Mouse (Mus musculus): ENCODE data around the gene Glrx5. TPM values are rescaled to one million over a fixed set of nuclear protein-coding genes. Genes with fewer than 3 reads are reported as not detected.

Gene Glrx5
- total RNA-seq, 2 experiments from 2014 or later = 146 to 188 TPM

DNA sequence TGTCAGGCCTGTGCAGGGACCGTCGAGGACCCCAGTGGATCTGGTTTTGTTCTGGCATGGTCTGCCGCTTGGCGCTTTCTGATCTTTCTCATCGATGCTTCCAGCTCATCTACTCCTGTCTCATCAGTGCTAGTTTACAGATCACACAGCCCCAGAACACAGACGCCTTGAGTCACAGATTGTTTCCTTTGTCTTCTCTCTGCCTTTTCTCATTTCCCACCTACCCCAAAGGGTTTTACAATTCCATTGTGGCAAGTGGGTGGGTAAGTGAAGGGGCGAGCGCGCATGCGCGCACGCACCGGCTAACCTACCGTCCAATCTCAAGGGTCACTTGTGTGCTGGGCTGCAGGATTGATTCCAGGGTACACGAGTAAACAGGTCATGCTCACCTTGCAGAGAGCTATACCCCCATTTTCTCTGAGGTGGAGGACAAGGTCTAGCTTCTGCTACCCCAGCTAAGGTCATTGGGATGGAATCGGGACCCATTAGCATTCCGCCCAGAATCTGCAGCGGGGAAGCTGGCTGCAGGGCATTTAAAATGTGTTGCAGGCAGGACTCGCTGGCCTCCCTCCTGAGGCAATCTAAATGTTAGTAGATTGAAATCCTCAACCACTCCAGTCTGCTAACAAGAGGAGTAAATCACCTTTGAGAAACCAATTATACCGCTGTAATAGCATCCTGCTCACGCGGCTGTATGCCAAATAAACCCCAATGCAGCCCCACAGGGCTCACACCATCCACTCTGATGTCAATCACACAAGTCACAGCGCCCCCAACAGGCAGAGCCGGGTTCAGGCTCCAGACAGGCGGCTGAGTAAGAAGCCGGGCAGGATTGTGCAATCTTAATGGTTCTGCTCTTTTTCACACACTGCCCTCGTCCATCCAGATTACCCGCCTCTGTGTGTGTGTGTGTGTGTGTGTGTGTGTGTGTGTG is 31.0 kb downstream of the Glrx5 start:
- no peak for ATAC-seq (replicated peaks; ENCODE audit: low FRiP score, poor library complexity, severe bottlenecking)

DNA sequence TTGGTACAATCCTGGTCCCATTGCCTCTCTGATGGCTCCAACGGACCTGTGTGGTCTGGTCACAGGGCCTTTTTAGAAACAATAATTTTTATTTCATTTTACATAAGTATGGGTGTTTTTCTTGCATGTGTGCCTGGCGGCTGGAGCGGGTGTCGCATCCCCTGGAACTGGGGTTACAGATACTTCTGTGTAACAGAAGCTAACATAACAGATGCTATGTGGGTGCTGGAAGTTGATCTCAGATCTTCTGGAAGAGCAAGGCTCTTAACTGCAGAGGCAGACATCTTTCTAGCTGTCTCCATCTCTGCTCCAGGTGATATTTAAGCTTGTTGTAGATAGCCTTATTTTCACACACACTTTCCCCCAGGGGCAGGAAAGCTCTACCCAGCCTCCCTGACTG is 31.7 kb downstream of the Glrx5 start:
- ATAC-seq (replicated peaks; ENCODE audit: low FRiP score, poor library complexity, severe bottlenecking) = no peak

DNA sequence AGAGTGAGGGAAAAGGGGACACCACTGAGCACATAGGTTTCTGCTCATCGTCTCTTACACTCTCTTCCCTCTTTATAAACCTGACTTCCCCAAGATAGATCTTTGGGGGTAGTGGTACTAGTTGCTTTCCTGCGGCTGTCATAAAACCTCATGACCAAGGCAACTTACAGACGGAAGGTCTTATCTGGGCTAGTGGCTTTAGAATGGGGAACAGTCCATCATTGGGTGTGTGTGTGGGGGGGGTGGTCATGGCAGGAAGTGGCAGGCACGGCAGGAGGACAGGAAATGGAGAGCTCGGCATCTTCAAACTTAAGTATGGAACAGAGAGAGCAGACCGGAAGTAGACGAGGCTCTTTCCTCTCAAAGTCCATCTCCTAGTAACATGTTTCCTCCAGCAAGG is 32.6 kb downstream of the Glrx5 start:
- ATAC-seq (replicated peaks; ENCODE audit: low FRiP score, poor library complexity, severe bottlenecking) = no peak

DNA sequence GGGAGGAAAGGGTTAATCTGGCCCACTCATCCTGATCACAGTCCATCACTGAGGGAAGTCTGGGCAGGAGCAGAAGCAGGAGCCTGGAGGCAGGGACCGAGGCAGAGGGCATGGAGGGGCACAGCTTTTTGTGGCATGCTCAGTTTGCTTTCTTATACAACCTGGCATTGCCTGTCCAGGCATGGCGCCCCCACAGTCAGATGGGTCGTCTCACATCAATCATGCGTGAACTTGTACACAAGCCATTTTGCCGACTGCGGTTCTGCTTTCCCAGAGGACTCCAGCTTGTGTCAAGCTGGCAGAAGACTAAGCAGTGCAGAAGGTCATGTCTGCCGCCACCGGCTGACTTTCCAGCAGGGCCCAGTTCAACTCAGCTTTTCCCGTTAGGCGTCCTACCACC is 34.0 kb downstream of the Glrx5 start:
- ATAC-seq (replicated peaks; ENCODE audit: low FRiP score, poor library complexity, severe bottlenecking) = no peak

DNA sequence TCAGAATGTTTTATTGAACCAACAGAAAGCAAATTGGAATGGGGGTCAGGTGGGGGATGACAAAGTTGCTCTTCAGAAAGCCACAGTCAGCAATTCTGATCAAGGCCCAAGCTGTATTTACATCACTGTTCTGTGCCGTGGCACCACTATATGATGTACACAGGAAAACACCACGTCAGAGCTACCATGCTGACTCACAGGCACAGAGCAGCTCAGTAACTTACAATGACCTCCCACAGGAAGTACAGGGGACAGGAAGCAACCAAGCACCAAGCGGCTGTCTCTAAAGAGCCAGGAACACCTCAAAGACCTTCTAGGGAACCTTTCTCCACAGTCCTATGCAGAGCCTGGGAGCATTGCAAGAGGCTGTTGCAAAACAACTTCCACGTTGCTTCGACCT is 36.4 kb downstream of the Glrx5 start:
- peak; percentile 46; the same call in 1 of the 2 replicates for ATAC-seq (replicated peaks; ENCODE audit: low FRiP score, poor library complexity, severe bottlenecking)

DNA sequence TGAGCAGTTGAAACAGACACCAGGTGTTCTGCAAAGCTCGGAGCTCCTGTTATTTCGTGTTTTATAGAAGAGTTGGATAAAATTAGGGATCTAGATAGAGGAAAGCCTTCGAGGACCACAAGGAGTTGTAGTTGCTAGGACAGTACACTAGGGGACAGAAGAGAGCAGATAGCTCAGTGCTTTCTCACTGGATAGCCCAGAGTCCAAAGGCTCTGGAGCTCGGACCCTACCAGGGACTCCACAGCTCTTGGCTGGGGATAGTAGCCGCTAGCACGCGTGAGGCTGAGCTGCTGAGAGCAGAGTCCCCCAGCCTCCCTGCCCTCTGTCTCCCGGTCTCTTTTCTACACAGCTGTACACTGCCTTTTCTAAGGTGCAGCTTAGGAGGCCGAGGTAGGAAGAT is 41.2 kb downstream of the Glrx5 start:
- ATAC-seq (replicated peaks; ENCODE audit: low FRiP score, poor library complexity, severe bottlenecking) = peak; percentile 81

DNA sequence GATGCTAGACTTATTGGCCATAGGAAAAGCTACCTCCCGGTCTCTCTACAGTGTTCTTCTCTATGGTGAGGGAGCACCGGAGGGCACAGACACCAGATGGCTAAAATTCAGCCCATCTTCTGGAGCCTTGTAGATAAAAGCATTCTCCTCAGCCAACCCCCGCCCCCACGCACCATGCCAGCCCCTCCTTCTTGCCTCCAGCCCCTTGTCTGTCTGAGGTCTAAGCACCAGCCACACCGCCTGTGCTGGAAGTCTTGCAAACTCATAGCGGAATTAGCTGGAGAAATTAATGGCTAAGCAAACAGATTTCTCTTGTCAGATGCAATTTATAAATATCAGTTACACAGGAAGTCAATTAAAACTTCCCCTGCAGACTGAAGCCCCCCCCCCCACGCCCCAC is 43.0 kb downstream of the Glrx5 start:
- no peak for ATAC-seq (replicated peaks; ENCODE audit: low FRiP score, poor library complexity, severe bottlenecking)

DNA sequence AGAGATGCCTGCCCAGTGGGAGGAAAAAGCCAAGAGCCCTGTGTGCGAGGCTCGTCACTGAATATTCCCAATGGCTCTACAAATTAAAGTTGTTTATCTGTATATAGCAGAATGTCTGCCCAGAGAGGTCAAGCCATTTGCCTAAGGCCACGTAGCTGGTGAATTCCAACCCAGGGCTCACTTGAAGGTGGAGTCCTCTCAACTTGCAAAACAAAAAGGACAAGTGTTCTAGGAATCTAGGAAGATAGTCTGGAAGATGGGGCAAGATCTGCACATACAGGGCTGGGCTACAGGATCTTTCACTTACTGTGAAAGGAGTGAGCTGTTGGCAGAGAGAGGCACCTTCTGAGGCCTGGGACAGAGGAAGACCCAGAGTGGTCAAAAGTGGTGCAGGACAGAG is 44.0 kb downstream of the Glrx5 start:
- ATAC-seq (replicated peaks; ENCODE audit: low FRiP score, poor library complexity, severe bottlenecking) = no peak

DNA sequence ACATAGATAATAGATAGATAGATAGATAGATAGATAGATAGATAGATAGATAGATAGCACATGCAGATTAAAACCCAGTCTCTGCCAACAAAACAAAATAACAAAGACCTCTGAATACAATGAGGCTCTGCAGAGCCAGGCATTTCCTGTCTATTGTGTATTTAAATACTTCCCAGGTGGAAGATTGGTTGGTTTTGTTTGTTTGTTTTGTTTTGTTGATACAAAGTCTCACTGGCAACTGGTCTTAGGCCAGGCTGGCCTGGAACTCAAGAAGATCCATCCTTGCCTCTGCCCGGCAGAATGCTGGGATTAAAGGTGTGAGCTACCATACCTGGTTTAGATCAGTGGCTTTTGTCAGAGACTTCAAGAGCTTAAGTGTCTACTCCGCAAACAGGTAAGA is 44.7 kb downstream of the Glrx5 start:
- ATAC-seq (replicated peaks; ENCODE audit: low FRiP score, poor library complexity, severe bottlenecking) = no peak

DNA sequence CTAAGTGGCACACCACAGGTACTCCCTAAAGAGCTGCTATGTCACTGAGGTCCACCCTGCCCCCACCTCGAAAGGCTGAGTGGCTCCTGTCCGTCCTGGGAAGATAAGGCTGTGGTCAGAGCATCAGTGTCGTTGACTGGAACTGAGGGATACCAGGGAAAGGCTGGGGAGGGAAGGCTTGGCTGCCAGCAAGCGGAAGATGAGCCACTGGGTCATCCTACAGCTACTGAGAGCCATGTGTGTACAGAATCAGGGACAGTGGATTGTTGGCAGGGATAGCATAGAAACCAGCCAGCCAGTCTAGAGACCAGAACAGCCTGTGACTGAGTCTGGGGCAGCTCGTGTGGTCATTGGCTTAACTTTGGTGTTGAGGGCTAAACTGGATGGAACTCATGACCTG is 51.7 kb downstream of the Glrx5 start:
- ATAC-seq (replicated peaks; ENCODE audit: low FRiP score, poor library complexity, severe bottlenecking) = no peak

DNA sequence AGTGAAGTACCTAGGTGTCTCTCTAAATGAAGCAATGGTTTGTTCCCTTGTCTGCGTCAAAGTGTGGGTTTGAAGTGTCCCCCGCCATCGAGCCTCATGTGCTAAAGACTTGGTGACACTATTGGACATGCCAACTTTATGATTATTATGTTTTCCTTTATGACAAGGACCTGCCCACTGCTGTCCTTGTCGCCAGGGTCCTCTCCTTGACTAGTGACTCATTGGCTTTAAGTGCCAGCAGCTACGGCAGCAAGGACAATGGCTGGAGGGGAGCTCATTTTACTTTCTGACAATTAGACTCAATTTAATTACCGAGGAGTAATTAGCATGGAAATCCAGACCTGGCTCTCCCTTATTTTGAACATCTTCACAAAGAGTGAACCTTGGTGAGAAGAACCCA is 52.3 kb downstream of the Glrx5 start:
- ATAC-seq (replicated peaks; ENCODE audit: low FRiP score, poor library complexity, severe bottlenecking) = no peak

DNA sequence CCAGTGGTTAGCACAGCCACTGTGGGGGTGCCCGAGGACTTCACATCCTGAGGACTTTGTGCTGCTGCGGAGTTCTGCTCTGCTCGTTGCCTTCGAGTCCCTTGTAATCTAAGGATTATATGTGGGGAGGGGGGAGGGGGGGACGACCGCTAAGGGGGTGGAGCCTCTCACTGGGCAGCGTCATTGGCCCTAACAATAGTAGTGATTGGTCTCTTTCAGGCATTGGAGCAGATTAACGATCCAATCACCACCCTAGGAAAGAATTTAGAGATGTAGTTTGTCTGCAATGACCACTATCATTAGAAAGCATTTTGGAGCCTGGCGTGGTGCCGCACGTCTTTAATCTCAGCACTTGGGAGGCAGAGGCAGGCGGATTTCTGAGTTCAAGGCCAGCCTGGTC is 52.8 kb downstream of the Glrx5 start:
- ATAC-seq (replicated peaks; ENCODE audit: low FRiP score, poor library complexity, severe bottlenecking) = no peak

DNA sequence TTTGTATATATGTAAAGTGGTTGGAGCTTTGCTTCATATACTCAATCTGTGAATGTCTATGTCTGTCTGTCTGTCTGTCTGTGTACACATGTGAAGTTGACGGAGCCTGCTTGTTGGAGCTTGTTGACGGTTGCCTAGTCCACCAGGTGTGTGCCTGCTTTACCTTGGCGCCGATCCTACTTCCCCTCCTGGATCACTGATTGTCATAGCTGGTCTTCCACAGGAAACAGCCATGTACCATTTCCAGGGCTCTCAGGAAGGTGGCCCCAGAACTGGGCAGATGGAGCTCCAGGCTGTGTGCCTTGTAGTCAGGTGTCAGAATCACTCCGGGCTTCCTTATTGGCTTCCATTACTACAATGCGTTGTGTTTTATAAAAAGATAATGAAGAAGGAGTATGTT is 54.3 kb downstream of the Glrx5 start:
- no peak for ATAC-seq (replicated peaks; ENCODE audit: low FRiP score, poor library complexity, severe bottlenecking)

DNA sequence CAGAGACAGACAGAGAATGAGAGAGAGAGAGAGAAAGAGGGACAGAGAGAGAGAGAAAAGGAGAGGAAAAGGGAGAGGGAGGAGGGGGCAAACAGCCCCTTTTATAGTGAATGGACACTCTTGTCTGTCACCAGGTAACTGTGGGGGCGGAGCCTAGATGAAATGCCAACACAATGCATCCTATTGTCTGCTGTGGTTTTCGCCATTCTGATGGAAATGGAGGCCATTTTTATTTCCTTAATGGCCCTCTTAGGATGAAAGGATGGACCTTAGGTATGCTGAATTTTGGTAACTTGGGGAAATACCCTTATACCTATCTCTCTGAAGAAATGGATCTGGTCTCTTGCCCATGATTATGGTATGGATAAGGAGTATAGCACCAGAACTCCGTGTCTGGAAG is 54.9 kb downstream of the Glrx5 start:
- no peak for ATAC-seq (replicated peaks; ENCODE audit: low FRiP score, poor library complexity, severe bottlenecking)

DNA sequence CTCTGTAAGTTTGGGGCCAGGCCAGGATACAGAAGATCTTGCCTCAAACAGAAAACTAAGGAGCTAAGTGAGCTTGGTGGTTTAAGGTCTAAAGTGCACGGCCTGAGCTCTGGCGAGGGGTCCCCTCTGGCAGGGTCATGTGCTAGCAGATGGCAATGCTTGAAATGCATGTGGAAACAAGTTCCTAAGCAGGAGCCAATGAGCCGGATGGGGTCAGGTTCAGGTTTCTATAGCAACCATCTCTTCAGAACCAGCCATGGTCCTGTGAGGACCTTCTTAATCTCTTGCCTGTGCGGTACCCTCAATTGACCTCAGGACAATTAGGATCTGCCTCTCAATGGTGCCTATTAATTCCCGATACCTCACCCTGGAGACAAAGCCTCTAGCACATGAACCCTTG is 56.7 kb downstream of the Glrx5 start:
- ATAC-seq (replicated peaks; ENCODE audit: low FRiP score, poor library complexity, severe bottlenecking) = no peak

DNA sequence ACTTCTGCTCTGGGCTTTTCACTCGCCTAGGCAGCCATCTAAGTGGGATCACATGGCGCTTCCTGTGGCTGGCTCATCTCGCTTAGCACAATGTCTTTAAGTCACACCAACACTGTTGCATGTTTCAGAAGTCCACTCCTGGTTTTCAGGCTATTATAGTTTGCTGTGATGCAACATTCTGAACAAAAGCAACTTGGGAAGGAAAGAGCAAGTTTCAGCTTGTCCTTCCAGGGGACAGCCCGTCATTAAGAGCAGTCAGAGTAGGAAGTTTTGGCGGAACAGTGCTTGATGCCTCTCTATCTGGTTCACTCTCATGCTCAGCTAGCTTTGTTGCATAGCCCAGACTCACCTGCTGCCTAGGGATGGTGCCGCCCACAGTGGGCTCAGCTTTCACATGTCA is 59.1 kb downstream of the Glrx5 start:
- no peak for ATAC-seq (replicated peaks; ENCODE audit: low FRiP score, poor library complexity, severe bottlenecking)

Other genes starting within 250 kb of the Glrx5 start
- gene Clmn, start 167.6 kb upstream of the Glrx5 start, total RNA-seq (2015; ENCODE audit: low replicate concordance) = not detected in 2 replicates
- gene Clmn, start 167.6 kb upstream of the Glrx5 start, total RNA-seq (2017; ENCODE audit: low replicate concordance) = 0.14 TPM in 1 of 2 replicates, not detected in the other
- 4.8 and 5.6 TPM in 2 replicates for gene Syne3, start 22.9 kb upstream of the Glrx5 start, total RNA-seq (2015; ENCODE audit: low replicate concordance)
- gene Syne3, start 22.9 kb upstream of the Glrx5 start, total RNA-seq (2017; ENCODE audit: low replicate concordance) = 10.3 and 14.8 TPM in 2 replicates
- not detected in 2 replicates for gene Tcl1b2, start 113.3 kb downstream of the Glrx5 start, total RNA-seq (2015; ENCODE audit: low replicate concordance)
- 0.51 TPM in 1 of 2 replicates, not detected in the other for gene Tcl1b2, start 113.3 kb downstream of the Glrx5 start, total RNA-seq (2017; ENCODE audit: low replicate concordance)
- not detected in 2 replicates for gene Tcl1b1, start 127.0 kb downstream of the Glrx5 start, total RNA-seq (2015; ENCODE audit: low replicate concordance)
- not detected in 2 replicates for gene Tcl1b1, start 127.0 kb downstream of the Glrx5 start, total RNA-seq (2017; ENCODE audit: low replicate concordance)
- gene Tcl1b5, start 143.7 kb downstream of the Glrx5 start, total RNA-seq (2015; ENCODE audit: low replicate concordance) = not detected in 2 replicates
- gene Tcl1b5, start 143.7 kb downstream of the Glrx5 start, total RNA-seq (2017; ENCODE audit: low replicate concordance) = not detected in 2 replicates
- not detected in 2 replicates for gene Tcl1b3, start 158.4 kb downstream of the Glrx5 start, total RNA-seq (2015; ENCODE audit: low replicate concordance)
- not detected in 2 replicates for gene Tcl1b3, start 158.4 kb downstream of the Glrx5 start, total RNA-seq (2017; ENCODE audit: low replicate concordance)
- not detected in 2 replicates for gene Tcl1b4, start 169.3 kb downstream of the Glrx5 start, total RNA-seq (2015; ENCODE audit: low replicate concordance)
- 0.43 TPM in 1 of 2 replicates, not detected in the other for gene Tcl1b4, start 169.3 kb downstream of the Glrx5 start, total RNA-seq (2017; ENCODE audit: low replicate concordance)
- not detected in 2 replicates for gene Tcl1, start 190.1 kb downstream of the Glrx5 start, total RNA-seq (2015; ENCODE audit: low replicate concordance)
- gene Tcl1, start 190.1 kb downstream of the Glrx5 start, total RNA-seq (2017; ENCODE audit: low replicate concordance) = not detected in 2 replicates